Mouse (Mus musculus): ENCODE measurements around the gene Suclg2.

DNA sequence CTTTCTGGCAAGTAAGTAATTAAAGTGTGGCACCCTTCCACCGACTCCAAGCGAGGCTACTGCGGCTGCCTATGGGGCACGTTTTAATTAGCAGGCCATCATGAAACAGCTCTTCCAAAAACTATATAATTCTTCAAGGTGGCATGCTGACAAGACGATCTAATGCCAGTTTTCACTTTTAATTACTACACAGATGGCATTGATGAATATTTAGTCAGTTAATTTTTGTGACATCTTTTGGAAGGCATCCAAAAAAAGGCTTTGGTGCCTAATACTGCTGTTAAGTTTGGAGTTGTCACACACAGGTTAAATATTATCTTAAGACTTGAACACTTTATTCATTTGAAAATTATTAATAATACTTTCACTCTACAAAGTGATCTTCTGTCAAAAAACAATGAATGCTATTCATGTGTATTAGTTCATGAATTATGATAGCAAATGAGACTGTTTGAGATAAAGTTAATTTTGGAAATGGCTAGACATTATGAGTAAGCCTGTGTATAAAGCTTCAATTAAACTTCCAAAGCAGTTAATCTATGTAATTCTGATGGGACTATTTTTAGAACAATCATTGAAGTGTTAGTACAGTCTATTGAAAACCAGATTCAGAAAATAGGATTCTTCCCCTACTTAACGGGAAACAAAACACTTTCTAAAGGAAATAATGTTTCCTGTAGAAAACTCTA is 131.3 kb downstream of the Suclg2 start:
- TF ChIP-seq CTCF (IDR thresholded peaks at IDR 0.05; ENCODE audit: low read depth, low read length) (no peak), POLR2AphosphoS5 (IDR thresholded peaks at IDR 0.05; ENCODE audit: insufficient replicate concordance, low read depth, low read length) (no peak)
